Mouse (Mus musculus) olfactory bulb, adult 2 months (tissue): ENCODE data around the gene Mettl18. TPM values are rescaled to one million over a fixed set of nuclear protein-coding genes. Genes with fewer than 3 reads are reported as not detected.
"Not testable (repeated sequence)": the region's sequence is repeated elsewhere in the genome, so short reads cannot be mapped to it uniquely, and the experiment has no call there.

ENCODE experiments used
- H3K27ac ChIP-seq: fragments of 200-500 bp; 2 replicates; pipeline ENCODE4 v1.5.1; 2012; ENCODE audit warnings: low read depth, low read length; ENCODE audit not compliant: insufficient read depth
- H3K4me1 ChIP-seq: fragments of 200-500 bp; 2 replicates; pipeline ENCODE4 v1.6.1; 2012; ENCODE audit warnings: low read length; ENCODE audit not compliant: control insufficient read depth, insufficient read depth
- H3K4me3 ChIP-seq: fragments of 200-500 bp; 2 replicates; pipeline ENCODE4 v1.5.1; 2012; ENCODE audit warnings: mild to moderate bottlenecking, low read depth, low read length, moderate library complexity; ENCODE audit not compliant: insufficient read depth
- CTCF ChIP-seq: fragments of 200-500 bp; IDR thresholded peaks from 2 replicates; pipeline ENCODE4 v1.5.1; 2012; ENCODE audit warnings: low read depth, mild to moderate bottlenecking, low read length, moderate library complexity; ENCODE audit not compliant: insufficient read depth
- POLR2A ChIP-seq: fragments of 200-500 bp; IDR thresholded peaks from 2 replicates; pipeline ENCODE4 v1.6.1; 2012; ENCODE audit warnings: mild to moderate bottlenecking, low read depth, low read length, moderate library complexity; ENCODE audit not compliant: insufficient read depth
- WGBS: fragments of 180-500 bp; shearing (Covaris S2); methylation state at CpG from one replicate; pipeline ENCODE4 v1.1.7; 2018; 5-methylcytosine and 5-hydroxymethylcytosine counted together
- polyA plus RNA-seq: library from polyadenylated mRNA; stranded (reverse); fragments of >200 nt; gene quantifications from 2 replicates; pipeline ENCODE4 v1.2.4, GENCODE M21; 2012; ENCODE audit warnings: low replicate concordance; ENCODE audit not compliant: missing spikeins, insufficient read depth, insufficient read length

Gene Mettl18
- polyA plus RNA-seq, 1 experiment, result not detected

- TF ChIP-seq POLR2A (no peak), CTCF (no peak)
- H3K4me3 ChIP-seq, result peak overlapping the region; percentile 94
- under 1% methylated on average over 38 of the region's 38 CpGs for WGBS
- H3K4me1 ChIP-seq, result no peaks in the 10 kb centered on the region
- no peak overlapping the region for H3K27ac ChIP-seq
These were observed 442 bp upstream of the Mettl18 start for GRCm38 (mm10) chr1:163994173-163994720.

GRCm38 (mm10) chr1:163995609-163995913, 872 bp downstream of the Mettl18 start:
- Histone ChIP-seq H3K27ac (no peak overlapping the region), H3K4me1 (no peaks in the 10 kb centered on the region), H3K4me3 (peak overlapping the region; percentile 34; the same call in 1 of the 2 replicates)
- TF ChIP-seq POLR2A (no peak), CTCF (no peak)
- WGBS, result 45% methylated on average over 2 of the region's 2 CpGs

- WGBS, result 62% methylated on average over 6 of the region's 6 CpGs
- no peak overlapping the region for H3K27ac ChIP-seq
- TF ChIP-seq POLR2A, result no peak
- no peak for TF ChIP-seq CTCF
- no peaks in the 10 kb centered on the region for H3K4me1 ChIP-seq
- no peak overlapping the region for H3K4me3 ChIP-seq
These were observed 7.3 kb downstream of the Mettl18 start for GRCm38 (mm10) chr1:164001831-164002452.

GRCm38 (mm10) chr1:164004311-164004710, 9.6 kb downstream of the Mettl18 start:
- WGBS, result 84% methylated on average over 3 of the region's 3 CpGs
- H3K4me3 ChIP-seq, result no peak overlapping the region
- no peak overlapping the region for H3K27ac ChIP-seq
- no peaks in the 10 kb centered on the region for H3K4me1 ChIP-seq
- no peak for TF ChIP-seq CTCF
- no peak for TF ChIP-seq POLR2A

GRCm38 (mm10) chr1:164009235-164009634, 14.5 kb downstream of the Mettl18 start:
- no peak overlapping the region for H3K4me3 ChIP-seq
- TF ChIP-seq CTCF, result no peak
- TF ChIP-seq POLR2A, result no peak
- no peaks in the 10 kb centered on the region for H3K4me1 ChIP-seq
- H3K27ac ChIP-seq, result no peak overlapping the region
- WGBS, result 43% methylated on average over 2 of the region's 2 CpGs

- Histone ChIP-seq H3K4me3 (no peak overlapping the region), H3K4me1 (no peaks in the 10 kb centered on the region), H3K27ac (no peak overlapping the region)
- WGBS, result 79% methylated on average over 1 of the region's 1 CpGs
- TF ChIP-seq POLR2A, result no peak
- TF ChIP-seq CTCF, result no peak
These were observed 19.9 kb downstream of the Mettl18 start for GRCm38 (mm10) chr1:164014616-164015015.

- no peaks in the 10 kb centered on the region for H3K4me1 ChIP-seq
- no peak overlapping the region for H3K27ac ChIP-seq
- 87% methylated on average over 16 of the region's 16 CpGs for WGBS
- H3K4me3 ChIP-seq, result no peak overlapping the region
- no peak for TF ChIP-seq CTCF
- no peak for TF ChIP-seq POLR2A
These were observed 23.7 kb downstream of the Mettl18 start for GRCm38 (mm10) chr1:164018221-164018896.

GRCm38 (mm10) chr1:164019789-164020188, 25.1 kb downstream of the Mettl18 start:
- Histone ChIP-seq H3K27ac (no peak overlapping the region), H3K4me3 (no peak overlapping the region), H3K4me1 (no peaks in the 10 kb centered on the region)
- 50% methylated on average over 6 of the region's 6 CpGs for WGBS
- TF ChIP-seq CTCF (no peak), POLR2A (no peak)

GRCm38 (mm10) chr1:164020746-164021145, 26.1 kb downstream of the Mettl18 start:
- H3K4me1 ChIP-seq, H3K4me3 ChIP-seq, H3K27ac ChIP-seq: not testable (repeated sequence)
- 84% methylated on average over 3 of the region's 3 CpGs for WGBS

- H3K4me1 ChIP-seq, H3K4me3 ChIP-seq, H3K27ac ChIP-seq: not testable (repeated sequence)
- WGBS, result 83% methylated on average over 5 of the region's 5 CpGs
These were observed 27.4 kb downstream of the Mettl18 start for GRCm38 (mm10) chr1:164022106-164022505.
